Mouse (Mus musculus): ENCODE data around the gene Abi3. TPM values are rescaled to one million over a fixed set of nuclear protein-coding genes. Genes with fewer than 3 reads are reported as not detected.

The Abi3 gene
- polyA plus RNA-seq, 1 experiment from 2014 or later = 1.9 TPM

DNA sequence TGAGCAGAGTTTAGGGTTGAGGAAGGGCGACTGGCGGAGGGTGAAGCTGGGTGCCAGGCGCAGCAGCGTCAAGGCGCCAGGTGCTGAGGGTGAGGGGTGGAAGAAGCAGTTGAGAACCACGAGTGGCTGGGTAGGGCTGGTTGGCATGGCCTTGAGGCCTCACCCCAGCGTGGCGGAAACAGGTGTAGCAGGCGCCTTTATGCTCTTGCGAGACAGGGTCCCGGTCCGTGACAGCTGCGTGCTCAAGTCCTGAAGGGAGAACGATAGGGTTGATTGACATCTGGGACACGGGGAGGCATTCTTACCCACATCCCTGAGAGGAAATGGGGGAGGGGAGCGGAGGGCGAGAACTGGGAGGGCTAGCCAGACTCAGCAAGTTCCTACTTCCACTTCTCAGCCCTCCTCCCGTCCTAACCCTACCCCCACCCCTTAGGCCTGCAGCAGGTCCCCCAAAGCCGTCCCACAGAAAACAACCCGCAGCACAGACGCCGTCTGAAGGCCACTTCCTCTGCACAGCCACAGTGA lies 8.1 kb downstream of the Abi3 start:
- no peak overlapping the region for H3K4me2 ChIP-seq (replicated peaks)
- H3K9ac ChIP-seq = no peak overlapping the region
- 6% methylated on average over 22 of the region's 22 CpGs for WGBS
- peaks cover 79% of the 10 kb centered on the region for H3K27me3 ChIP-seq (ENCODE audit: control insufficient read depth, insufficient read depth, low read length)
- no peak for ATAC-seq (ENCODE audit: low FRiP score)
- no peaks in the 10 kb centered on the region for H3K36me3 ChIP-seq (replicated peaks; ENCODE audit: control insufficient read depth, insufficient read depth)
- no peak for DNase-seq (ENCODE audit: low spot score)
- no peak overlapping the region for H3K27ac ChIP-seq
- H3K9me3 ChIP-seq (ENCODE audit: control insufficient read depth, low read length) = no peaks in the 10 kb centered on the region
- peaks cover 15% of the 10 kb centered on the region; the same call in 1 of the 2 replicates for H3K4me1 ChIP-seq (replicated peaks; ENCODE audit: control insufficient read depth, insufficient read depth, low read length)
- no peak overlapping the region for H3K4me3 ChIP-seq (replicated peaks; ENCODE audit: low read length)

DNA sequence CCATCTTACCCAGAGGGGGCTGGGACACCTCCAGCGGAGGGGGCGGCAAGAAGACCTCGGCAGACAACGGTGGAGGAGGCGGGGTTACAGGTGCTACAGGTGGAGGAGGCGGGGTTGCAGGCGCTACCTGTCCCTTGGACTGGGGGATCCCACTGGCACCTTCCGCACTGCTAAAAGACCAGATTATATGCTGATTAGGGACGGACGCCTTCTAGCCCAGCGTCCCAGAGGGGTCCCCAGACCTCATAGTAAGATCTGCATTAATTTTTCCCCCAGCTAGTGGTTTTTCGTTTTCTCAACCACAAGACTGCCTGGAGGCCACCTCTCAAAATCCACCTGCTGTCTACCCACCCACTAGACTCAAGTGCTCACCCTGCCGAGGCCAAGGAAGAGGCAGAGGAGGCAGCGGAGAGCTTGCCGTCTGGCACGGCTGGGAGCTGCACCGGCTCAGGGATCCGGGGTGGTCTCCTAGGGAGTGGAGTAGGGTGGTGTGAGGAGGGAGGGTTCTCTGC lies 8.6 kb downstream of the Abi3 start:
- WGBS = 5% methylated on average over 18 of the region's 18 CpGs
- Histone ChIP-seq H3K27me3 (ENCODE audit: control insufficient read depth, insufficient read depth, low read length) (peaks cover 84% of the 10 kb centered on the region), H3K4me2 (replicated peaks) (no peak overlapping the region), H3K4me3 (replicated peaks; ENCODE audit: low read length) (no peak overlapping the region), H3K9ac (no peak overlapping the region), H3K27ac (no peak overlapping the region), H3K4me1 (replicated peaks; ENCODE audit: control insufficient read depth, insufficient read depth, low read length) (peaks cover 15% of the 10 kb centered on the region; the same call in 1 of the 2 replicates), H3K9me3 (ENCODE audit: control insufficient read depth, low read length) (no peaks in the 10 kb centered on the region), H3K36me3 (replicated peaks; ENCODE audit: control insufficient read depth, insufficient read depth) (no peaks in the 10 kb centered on the region)
- no peak for DNase-seq (ENCODE audit: low spot score)
- ATAC-seq (ENCODE audit: low FRiP score) = no peak

DNA sequence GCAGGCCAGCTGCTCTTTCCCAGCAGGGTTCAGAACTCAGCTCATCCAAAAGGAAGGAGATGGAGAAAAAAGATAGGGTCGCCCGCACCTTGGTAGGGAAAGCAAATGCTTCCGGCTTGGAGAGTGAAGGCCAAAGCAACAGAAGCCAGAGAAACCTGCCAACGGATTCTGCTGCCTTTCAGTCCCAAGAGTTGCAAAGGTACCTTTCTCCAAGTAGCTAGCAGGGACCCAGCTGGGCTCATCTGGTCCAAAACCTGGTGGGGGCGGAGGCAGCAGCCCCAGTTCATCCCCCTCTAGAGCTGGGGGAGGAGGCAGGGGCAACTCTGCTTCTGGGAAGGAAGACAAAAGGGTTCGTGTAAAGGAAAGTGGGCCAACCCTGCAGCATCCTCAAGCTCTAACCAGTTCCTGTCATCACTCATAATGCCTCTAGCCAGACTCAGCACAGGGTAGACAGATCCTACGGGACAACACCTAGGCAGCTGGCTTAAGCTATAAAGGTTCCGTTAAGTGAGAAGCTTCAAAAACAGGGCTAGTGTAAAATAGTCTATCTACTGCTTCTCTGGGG lies 9.2 kb downstream of the Abi3 start:
- H3K4me2 ChIP-seq (replicated peaks) = no peak overlapping the region
- no peak overlapping the region for H3K27ac ChIP-seq
- 27% methylated on average over 8 of the region's 8 CpGs for WGBS
- H3K9me3 ChIP-seq (ENCODE audit: control insufficient read depth, low read length) = no peaks in the 10 kb centered on the region
- H3K27me3 ChIP-seq (ENCODE audit: control insufficient read depth, insufficient read depth, low read length) = peaks cover 90% of the 10 kb centered on the region
- no peaks in the 10 kb centered on the region for H3K36me3 ChIP-seq (replicated peaks; ENCODE audit: control insufficient read depth, insufficient read depth)
- ATAC-seq (ENCODE audit: low FRiP score) (no peak), DNase-seq (ENCODE audit: low spot score) (no peak)
- H3K4me3 ChIP-seq (replicated peaks; ENCODE audit: low read length) = no peak overlapping the region
- peaks cover 15% of the 10 kb centered on the region; the same call in 1 of the 2 replicates for H3K4me1 ChIP-seq (replicated peaks; ENCODE audit: control insufficient read depth, insufficient read depth, low read length)
- no peak overlapping the region for H3K9ac ChIP-seq

- Histone ChIP-seq H3K4me1 (replicated peaks; ENCODE audit: control insufficient read depth, insufficient read depth, low read length) (peaks cover 15% of the 10 kb centered on the region; the same call in 1 of the 2 replicates), H3K27me3 (ENCODE audit: control insufficient read depth, insufficient read depth, low read length) (peaks cover 94% of the 10 kb centered on the region), H3K9ac (no peak overlapping the region), H3K27ac (no peak overlapping the region), H3K9me3 (ENCODE audit: control insufficient read depth, low read length) (no peaks in the 10 kb centered on the region), H3K36me3 (replicated peaks; ENCODE audit: control insufficient read depth, insufficient read depth) (no peaks in the 10 kb centered on the region), H3K4me2 (replicated peaks) (no peak overlapping the region), H3K4me3 (replicated peaks; ENCODE audit: low read length) (no peak overlapping the region)
- no peak for DNase-seq (ENCODE audit: low spot score)
- ATAC-seq (ENCODE audit: low FRiP score) = no peak
- 34% methylated on average over 18 of the region's 18 CpGs for WGBS
Measured at GRCm38 (mm10) chr11:95832129-95833005, 9.9 kb downstream of the Abi3 start.

- H3K4me2 ChIP-seq (replicated peaks) = no peak overlapping the region
- peaks cover 15% of the 10 kb centered on the region; the same call in 1 of the 2 replicates for H3K4me1 ChIP-seq (replicated peaks; ENCODE audit: control insufficient read depth, insufficient read depth, low read length)
- DNase-seq (ENCODE audit: low spot score) (no peak), ATAC-seq (ENCODE audit: low FRiP score) (no peak)
- H3K36me3 ChIP-seq (replicated peaks; ENCODE audit: control insufficient read depth, insufficient read depth) = no peaks in the 10 kb centered on the region
- no peaks in the 10 kb centered on the region for H3K9me3 ChIP-seq (ENCODE audit: control insufficient read depth, low read length)
- H3K27me3 ChIP-seq (ENCODE audit: control insufficient read depth, insufficient read depth, low read length) = peaks cover 95% of the 10 kb centered on the region
- H3K4me3 ChIP-seq (replicated peaks; ENCODE audit: low read length) = peak overlapping the region; percentile 21; the same call in 1 of the 2 replicates
- H3K9ac ChIP-seq = no peak overlapping the region
- WGBS = 5% methylated on average over 14 of the region's 15 CpGs
- no peak overlapping the region for H3K27ac ChIP-seq
Measured at GRCm38 (mm10) chr11:95831641-95832040, 10.6 kb downstream of the Abi3 start.

DNA sequence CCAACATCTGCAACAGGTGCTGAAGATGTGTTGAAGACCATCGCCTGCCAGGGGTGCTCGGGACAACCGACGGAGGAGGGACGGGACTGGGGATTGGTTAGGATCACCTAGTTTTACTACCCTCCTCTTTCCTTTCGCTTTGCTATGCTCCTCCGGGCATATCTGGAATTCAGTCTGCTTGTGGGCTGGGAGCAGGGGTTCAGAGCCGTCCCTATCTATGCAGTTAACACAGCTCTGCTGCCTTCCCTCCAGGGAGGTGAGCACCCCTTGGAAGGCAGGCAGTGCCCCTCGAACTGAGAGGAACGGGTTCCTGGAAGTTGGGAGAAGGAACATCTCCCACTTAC lies 11.0 kb downstream of the Abi3 start:
- 2% methylated on average over 10 of the region's 10 CpGs for WGBS
- peaks cover 96% of the 10 kb centered on the region for H3K27me3 ChIP-seq (ENCODE audit: control insufficient read depth, insufficient read depth, low read length)
- peak overlapping the region; percentile 21 for H3K4me3 ChIP-seq (replicated peaks; ENCODE audit: low read length)
- no peak for DNase-seq (ENCODE audit: low spot score)
- H3K4me2 ChIP-seq (replicated peaks) = peak overlapping the region; percentile 49
- no peaks in the 10 kb centered on the region for H3K36me3 ChIP-seq (replicated peaks; ENCODE audit: control insufficient read depth, insufficient read depth)
- no peak overlapping the region for H3K27ac ChIP-seq
- H3K4me1 ChIP-seq (replicated peaks; ENCODE audit: control insufficient read depth, insufficient read depth, low read length) = peaks cover 15% of the 10 kb centered on the region; the same call in 1 of the 2 replicates
- H3K9me3 ChIP-seq (ENCODE audit: control insufficient read depth, low read length) = no peaks in the 10 kb centered on the region
- ATAC-seq (ENCODE audit: low FRiP score) = no peak
- H3K9ac ChIP-seq = peak overlapping the region; percentile 16; the same call in 1 of the 2 replicates

DNA sequence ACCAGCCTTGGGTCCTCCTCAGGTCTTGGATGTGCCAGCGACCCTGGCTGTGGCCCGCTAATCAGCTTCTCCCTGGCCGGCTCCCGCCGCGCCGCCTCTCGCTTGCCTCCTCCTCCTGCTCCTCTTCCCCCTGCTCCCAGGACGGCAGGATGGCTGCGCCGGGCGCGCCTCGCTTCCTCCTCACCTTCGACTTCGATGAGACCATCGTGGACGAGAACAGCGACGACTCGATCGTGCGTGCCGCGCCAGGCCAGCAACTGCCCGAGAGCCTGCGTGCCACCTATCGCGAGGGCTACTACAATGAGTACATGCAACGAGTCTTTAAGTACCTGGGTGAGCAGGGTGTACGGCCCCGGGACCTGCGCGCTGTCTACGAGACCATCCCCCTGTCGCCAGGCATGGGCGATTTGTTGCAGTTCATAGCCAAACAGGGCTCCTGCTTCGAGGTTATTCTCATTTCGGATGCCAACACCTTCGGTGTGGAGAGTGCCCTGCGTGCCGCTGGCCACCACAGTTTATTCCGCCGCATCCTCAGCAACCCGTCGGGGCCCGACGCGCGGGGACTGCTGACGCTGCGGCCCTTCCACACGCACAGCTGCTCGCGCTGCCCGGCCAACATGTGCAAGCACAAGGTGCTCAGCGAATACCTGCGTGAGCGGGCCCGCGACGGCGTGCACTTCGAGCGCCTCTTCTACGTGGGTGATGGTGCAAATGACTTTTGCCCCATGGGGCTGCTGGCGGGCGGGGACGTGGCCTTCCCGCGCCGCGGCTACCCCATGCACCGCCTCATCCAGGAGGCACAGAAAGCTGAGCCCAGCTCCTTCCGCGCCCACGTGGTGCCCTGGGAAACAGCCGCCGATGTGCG lies 11.6 kb downstream of the Abi3 start:
- DNase-seq (ENCODE audit: low spot score) = no peak
- Histone ChIP-seq H3K9ac (peak overlapping the region; percentile 16; the same call in 1 of the 2 replicates), H3K36me3 (replicated peaks; ENCODE audit: control insufficient read depth, insufficient read depth) (no peaks in the 10 kb centered on the region), H3K9me3 (ENCODE audit: control insufficient read depth, low read length) (no peaks in the 10 kb centered on the region), H3K27me3 (ENCODE audit: control insufficient read depth, insufficient read depth, low read length) (peaks cover 93% of the 10 kb centered on the region), H3K4me3 (replicated peaks; ENCODE audit: low read length) (peak overlapping the region; percentile 21), H3K4me2 (replicated peaks) (peak overlapping the region; percentile 49), H3K27ac (no peak overlapping the region), H3K4me1 (replicated peaks; ENCODE audit: control insufficient read depth, insufficient read depth, low read length) (peaks cover 15% of the 10 kb centered on the region; the same call in 1 of the 2 replicates)
- WGBS = 2% methylated on average over 80 of the region's 80 CpGs
- ATAC-seq (ENCODE audit: low FRiP score) = no peak

GRCm38 (mm10) chr11:95829526-95830050 lies 12.7 kb downstream of the Abi3 start:
- Histone ChIP-seq H3K36me3 (replicated peaks; ENCODE audit: control insufficient read depth, insufficient read depth) (no peaks in the 10 kb centered on the region), H3K9me3 (ENCODE audit: control insufficient read depth, low read length) (no peaks in the 10 kb centered on the region), H3K9ac (no peak overlapping the region), H3K4me1 (replicated peaks; ENCODE audit: control insufficient read depth, insufficient read depth, low read length) (peaks cover 15% of the 10 kb centered on the region; the same call in 1 of the 2 replicates), H3K27me3 (ENCODE audit: control insufficient read depth, insufficient read depth, low read length) (peaks cover 93% of the 10 kb centered on the region), H3K4me3 (replicated peaks; ENCODE audit: low read length) (no peak overlapping the region), H3K4me2 (replicated peaks) (no peak overlapping the region), H3K27ac (no peak overlapping the region)
- ATAC-seq (ENCODE audit: low FRiP score) = no peak
- DNase-seq (ENCODE audit: low spot score) = no peak
- whole genome bisulfite sequencing = 36% methylated on average over 4 of the region's 4 CpGs
